Mouse (Mus musculus) embryonic facial prominence, embryonic 14.5 days (tissue): ENCODE results near the gene Clptm1. TPM values are rescaled to one million over a fixed set of nuclear protein-coding genes. Genes with fewer than 3 reads are reported as not detected.

ENCODE experiments used
- ATAC-seq: fragments of 200-750 bp; cut with Nextera tagmentation; 2 replicates; pipeline ENCODE4 v1.8.0; 2017; ENCODE audit warnings: low read depth, moderate number of reproducible peaks, moderate TSS enrichment
- DNase-seq: peaks from one replicate; pipeline ENCODE4 v3.0.0-alpha.2; 2015; ENCODE audit warnings: low spot score
- H3K27ac ChIP-seq: fragments of 300-500 bp; sonication (generic); replicated peaks from 2 replicates; pipeline ENCODE4 v1.5.1; 2014; ENCODE audit warnings: low read depth, mild to moderate bottlenecking, low read length, moderate library complexity
- H3K27me3 ChIP-seq: fragments of 300-500 bp; sonication (generic); replicated peaks from 2 replicates; pipeline ENCODE4 v1.6.1; 2014; ENCODE audit warnings: low read length; ENCODE audit not compliant: control insufficient read depth, insufficient read depth
- H3K36me3 ChIP-seq: fragments of 300-500 bp; sonication (generic); 2 replicates; pipeline ENCODE4 v1.6.1; 2014; ENCODE audit warnings: low read length, mixed read lengths; ENCODE audit not compliant: control insufficient read depth, insufficient read depth
- H3K4me1 ChIP-seq: fragments of 300-500 bp; sonication (generic); 2 replicates; pipeline ENCODE4 v1.6.1; 2014; ENCODE audit warnings: antibody characterized with exemption, low read length; ENCODE audit not compliant: control insufficient read depth, insufficient read depth
- H3K4me2 ChIP-seq: fragments of 300-500 bp; sonication (generic); 2 replicates; pipeline ENCODE4 v1.6.1; 2014; ENCODE audit warnings: low read depth, mild to moderate bottlenecking, low read length, moderate library complexity, mixed read lengths
- H3K4me3 ChIP-seq: fragments of 300-500 bp; sonication (generic); 2 replicates; pipeline ENCODE4 v1.5.1; 2014; ENCODE audit warnings: low read depth, mild to moderate bottlenecking, low read length
- H3K9ac ChIP-seq: fragments of 300-500 bp; sonication (generic); 2 replicates; pipeline ENCODE4 v1.6.1; 2014; ENCODE audit warnings: low read depth, mild to moderate bottlenecking, low read length, moderate library complexity, mixed read lengths
- H3K9me3 ChIP-seq: fragments of 300-500 bp; sonication (generic); 2 replicates; pipeline ENCODE4 v1.6.1; 2016; ENCODE audit warnings: low read length; ENCODE audit not compliant: control insufficient read depth
- WGBS: fragments of 180-500 bp; shearing (Covaris S2); extraction: QIAGEN DNeasy Blood & Tissue Kit; methylation state at CpG from one replicate; pipeline ENCODE4 v1.1.7; 2014; 5-methylcytosine and 5-hydroxymethylcytosine counted together
- polyA plus RNA-seq: library from polyadenylated mRNA; unstranded; fragments of >200 nt; fragmentation: Nextera tagmentation; extraction: Ambion mirVana; gene quantifications from 2 replicates; pipeline ENCODE4 v1.2.1, GENCODE M21; 2014

The Clptm1 gene
- polyA plus RNA-seq, 1 experiment from 2014 or later, result 77.9 TPM

DNA sequence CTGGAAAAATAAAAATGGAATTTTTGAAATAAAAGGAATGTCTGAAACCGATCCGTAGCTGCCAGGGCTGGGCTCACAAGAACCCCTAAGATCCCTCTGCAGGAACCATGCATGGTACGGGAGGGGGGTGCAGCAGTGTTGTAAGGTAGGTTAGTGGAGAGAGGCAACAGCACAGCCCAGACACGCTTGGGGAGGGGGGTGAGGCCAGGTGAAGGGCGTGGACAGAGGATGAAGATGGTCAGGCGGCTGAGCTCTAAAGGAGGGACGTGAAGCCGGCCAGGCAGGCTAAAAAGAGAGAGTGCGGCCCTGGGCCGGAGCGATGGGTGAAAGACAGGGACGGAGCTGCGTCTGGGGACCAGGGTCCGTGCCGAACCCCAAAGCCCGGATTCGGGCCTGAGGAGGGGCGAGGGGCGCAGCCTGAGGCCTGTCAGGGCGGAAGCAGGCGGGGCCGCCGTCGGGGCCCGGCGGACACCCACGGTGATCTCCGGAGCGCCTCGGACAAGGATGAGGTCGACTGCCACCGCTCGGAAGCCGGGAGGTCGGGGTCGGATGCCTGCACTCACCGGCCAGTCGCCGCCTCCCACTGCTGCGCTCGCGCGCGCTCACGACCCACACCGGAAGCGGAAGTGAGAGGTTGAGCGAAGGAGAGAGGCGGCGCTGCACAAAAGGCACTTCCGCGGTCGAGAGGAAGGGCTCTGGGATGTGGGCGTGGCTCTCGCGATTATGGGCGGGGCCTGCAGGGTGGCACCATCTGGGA is 60.8 kb downstream of the Clptm1 start, which contains the start of gene Clasrp:
Clasrp (minus strand) TSS at position 638 of the 757 bp plus-strand sequence.
- Histone ChIP-seq H3K36me3 (peaks cover 37% of the 10 kb centered on the region), H3K9me3 (no peaks in the 10 kb centered on the region), H3K9ac (peak within 1 kb of the TSS; percentile 98), H3K4me3 (peak within 1 kb of the TSS; percentile 99), H3K27ac (peak within 1 kb of the TSS; percentile 67), H3K4me2 (peak within 1 kb of the TSS; percentile 91), H3K4me1 (peaks cover 10% of the 10 kb centered on the region), H3K27me3 (no peaks in the 10 kb centered on the region)
- under 1% methylated on average over 38 of the region's 57 CpGs for WGBS
- DNase-seq (peak; percentile 98), ATAC-seq (peak; percentile 94)

GRCm38 (mm10) chr7:19603055-19603454 is 61.8 kb downstream of the Clptm1 start:
- H3K4me3 ChIP-seq, result peak overlapping the region; percentile 99
- no peaks in the 10 kb centered on the region for H3K9me3 ChIP-seq
- DNase-seq, result no peak
- WGBS, result 80% methylated on average over 12 of the region's 12 CpGs
- peaks cover 10% of the 10 kb centered on the region for H3K4me1 ChIP-seq
- peak overlapping the region; percentile 98 for H3K9ac ChIP-seq
- ATAC-seq, result no peak
- H3K27me3 ChIP-seq, result no peaks in the 10 kb centered on the region
- peak overlapping the region; percentile 91 for H3K4me2 ChIP-seq
- no peak overlapping the region for H3K27ac ChIP-seq
- peaks cover 47% of the 10 kb centered on the region for H3K36me3 ChIP-seq

DNA sequence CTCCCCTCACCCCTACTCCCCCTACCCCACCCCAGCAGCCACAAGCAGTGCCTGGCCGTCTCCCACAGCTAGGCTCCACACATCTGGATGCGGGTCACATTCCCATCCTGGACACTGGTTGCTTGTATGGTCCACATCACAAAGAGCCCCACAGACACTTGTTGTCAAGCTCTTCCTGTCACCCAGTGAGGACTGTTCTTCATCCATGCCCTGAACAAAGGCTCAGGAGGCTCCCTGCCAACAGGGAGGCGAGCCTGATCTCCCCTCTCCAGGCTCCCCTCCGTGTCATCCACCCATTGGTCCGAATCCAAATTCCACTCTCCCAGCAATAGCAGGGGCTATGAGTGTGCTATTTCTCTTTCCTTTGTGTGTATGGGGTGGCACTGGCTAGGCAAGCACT is 64.3 kb downstream of the Clptm1 start:
- Histone ChIP-seq H3K9me3 (no peaks in the 10 kb centered on the region), H3K27ac (no peak overlapping the region), H3K4me2 (no peak overlapping the region), H3K36me3 (peaks cover 61% of the 10 kb centered on the region), H3K4me1 (peaks cover 10% of the 10 kb centered on the region), H3K4me3 (no peak overlapping the region), H3K27me3 (no peaks in the 10 kb centered on the region), H3K9ac (no peak overlapping the region)
- ATAC-seq (no peak), DNase-seq (no peak)
- WGBS, result 71% methylated on average over 5 of the region's 5 CpGs

GRCm38 (mm10) chr7:19593061-19593730 is 71.6 kb downstream of the Clptm1 start:
- 92% methylated on average over 10 of the region's 10 CpGs for WGBS

DNA sequence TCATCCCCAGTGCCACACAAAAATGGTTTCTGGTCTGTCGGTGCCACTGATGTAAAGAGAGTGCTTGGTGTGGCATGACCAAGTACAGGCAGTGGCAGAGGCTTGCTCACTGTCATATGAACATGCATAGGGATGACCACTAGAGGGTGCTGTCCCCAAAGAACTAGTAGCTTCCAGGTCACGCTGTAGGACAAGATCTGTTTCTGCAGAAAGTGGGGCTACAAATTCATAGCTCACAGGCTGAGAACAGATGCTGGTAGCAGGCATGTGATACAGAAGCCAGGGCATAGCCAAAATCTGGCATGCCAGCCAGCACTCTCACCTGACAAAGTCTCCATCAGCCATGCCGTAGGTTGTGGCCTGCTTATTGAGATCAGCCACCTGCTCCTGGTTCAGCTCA is 74.9 kb downstream of the Clptm1 start:
- Histone ChIP-seq H3K9me3 (no peaks in the 10 kb centered on the region), H3K27ac (no peak overlapping the region), H3K9ac (no peak overlapping the region), H3K27me3 (no peaks in the 10 kb centered on the region), H3K4me1 (no peaks in the 10 kb centered on the region), H3K4me3 (no peak overlapping the region), H3K36me3 (peaks cover 96% of the 10 kb centered on the region), H3K4me2 (no peak overlapping the region)
- WGBS, result 65% methylated on average over 3 of the region's 3 CpGs
- peak; percentile 82 for DNase-seq
- no peak for ATAC-seq

More at GRCm38 (mm10) chr7:19593061-19593730, 71.6 kb downstream of the Clptm1 start:
- ATAC-seq (no peak), DNase-seq (no peak)
- Histone ChIP-seq H3K9ac (no peak overlapping the region), H3K9me3 (no peaks in the 10 kb centered on the region), H3K27ac (no peak overlapping the region), H3K36me3 (peaks cover 86% of the 10 kb centered on the region), H3K4me1 (no peaks in the 10 kb centered on the region), H3K27me3 (no peaks in the 10 kb centered on the region), H3K4me3 (no peak overlapping the region), H3K4me2 (no peak overlapping the region)

- Histone ChIP-seq H3K27ac (no peak overlapping the region), H3K9ac (no peak overlapping the region), H3K4me1 (no peaks in the 10 kb centered on the region), H3K36me3 (peaks cover 100% of the 10 kb centered on the region), H3K9me3 (no peaks in the 10 kb centered on the region), H3K4me2 (no peak overlapping the region), H3K27me3 (no peaks in the 10 kb centered on the region), H3K4me3 (no peak overlapping the region)
- WGBS, result 43% methylated on average over 3 of the region's 3 CpGs
- ATAC-seq (no peak), DNase-seq (peak; percentile 40)
Measured at GRCm38 (mm10) chr7:19589207-19589606, 75.6 kb downstream of the Clptm1 start.

GRCm38 (mm10) chr7:19586269-19586668 is 78.6 kb downstream of the Clptm1 start:
- WGBS, result 87% methylated on average over 31 of the region's 46 CpGs
- H3K4me3 ChIP-seq, result no peak overlapping the region
- H3K9ac ChIP-seq, result no peak overlapping the region

More at GRCm38 (mm10) chr7:19586269-19586668, 78.6 kb downstream of the Clptm1 start:
- no peak overlapping the region for H3K27ac ChIP-seq
- H3K4me1 ChIP-seq, result no peaks in the 10 kb centered on the region
- ATAC-seq, result no peak
- DNase-seq, result no peak
- H3K27me3 ChIP-seq, result no peaks in the 10 kb centered on the region
- H3K4me2 ChIP-seq, result no peak overlapping the region
- H3K9me3 ChIP-seq, result no peaks in the 10 kb centered on the region
- peaks cover 99% of the 10 kb centered on the region for H3K36me3 ChIP-seq
